Mouse (Mus musculus) megakaryocyte, embryonic 14.5 days (primary cell): Measurements from ENCODE around the gene Plcxd1.

ENCODE experiments used
- FLI1 ChIP-seq: IDR thresholded peaks from 2 replicates; pipeline ENCODE4 v1.6.1; 2012; ENCODE audit warnings: low read length, inconsistent platforms, mixed read lengths
- GATA1 ChIP-seq: IDR thresholded peaks from 3 replicates; pipeline ENCODE4 v1.6.1; 2012; ENCODE audit warnings: mixed read lengths, low read length, inconsistent platforms, borderline replicate concordance

DNA sequence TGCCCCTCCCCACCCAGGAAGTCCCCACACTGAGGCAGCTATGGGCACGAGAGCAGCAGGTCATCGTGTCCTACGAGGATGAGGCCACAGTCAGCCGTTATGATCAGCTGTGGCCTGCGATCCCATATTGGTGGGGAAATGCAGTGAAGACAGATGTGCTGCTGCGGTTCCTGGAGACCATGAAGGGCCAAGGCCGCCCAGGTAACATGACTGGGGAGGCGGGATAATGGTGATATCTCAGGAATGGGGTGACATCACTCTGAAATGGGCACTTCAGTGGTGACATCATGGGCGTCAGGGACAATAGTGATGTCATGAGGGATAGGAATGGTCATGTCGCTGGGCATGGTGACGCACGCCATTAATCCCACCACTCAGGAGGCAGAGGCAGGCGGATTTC, 2.7 kb downstream of the Plcxd1 start:
- TF ChIP-seq GATA1 (no peak), FLI1 (no peak)
